Mouse (Mus musculus) megakaryocyte, embryonic 14.5 days (primary cell): Measurements from ENCODE around the gene Csnk1e.

Experiments used
- FLI1 ChIP-seq: IDR thresholded peaks from 2 replicates; pipeline ENCODE4 v1.6.1; 2012; ENCODE audit warnings: low read length, inconsistent platforms, mixed read lengths
- GATA1 ChIP-seq: IDR thresholded peaks from 3 replicates; pipeline ENCODE4 v1.6.1; 2012; ENCODE audit warnings: mixed read lengths, low read length, inconsistent platforms, borderline replicate concordance

DNA sequence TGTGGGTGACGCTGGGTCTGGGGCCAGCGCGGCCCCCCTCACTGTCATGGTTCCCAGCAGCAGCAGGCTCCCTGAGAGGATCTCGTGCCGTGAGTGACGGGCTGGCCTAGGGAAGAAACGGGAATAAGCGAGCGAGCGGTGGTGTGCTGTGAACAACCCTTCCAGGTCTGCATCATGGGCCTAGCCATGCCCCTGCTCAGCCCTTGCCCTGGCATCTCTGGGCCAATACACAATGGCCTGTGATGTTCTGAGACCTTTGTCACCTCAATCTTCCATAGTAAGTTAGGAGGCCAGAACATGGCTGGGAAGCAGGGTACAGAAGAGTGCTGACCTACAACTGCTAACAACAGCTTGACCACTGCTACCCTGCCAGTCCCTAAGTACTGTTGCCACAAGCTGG is 76.8 kb downstream of the Csnk1e start:
- no peak for TF ChIP-seq FLI1
- TF ChIP-seq GATA1, result no peak
